Mouse (Mus musculus) heart, embryonic 15.5 days (tissue): ENCODE measurements around the gene Itih5. TPM values are rescaled to one million over a fixed set of nuclear protein-coding genes. Genes with fewer than 3 reads are reported as not detected.

Source experiments
- ATAC-seq: fragments of 200-750 bp; cut with Nextera tagmentation; replicated peaks from 2 replicates; pipeline ENCODE4 v1.8.0; 2017; ENCODE audit warnings: low read depth, moderate TSS enrichment; ENCODE audit not compliant: insufficient number of reproducible peaks, insufficient read depth, low FRiP score
- H3K27ac ChIP-seq: fragments of 300-500 bp; sonication (generic); 2 replicates; pipeline ENCODE4 v1.5.1; 2015; ENCODE audit warnings: mild to moderate bottlenecking, inconsistent platforms
- H3K27me3 ChIP-seq: fragments of 300-500 bp; sonication (generic); 2 replicates; pipeline ENCODE4 v1.6.1; 2015; ENCODE audit warnings: inconsistent platforms
- H3K36me3 ChIP-seq: fragments of 300-500 bp; sonication (generic); 2 replicates; pipeline ENCODE4 v1.6.1; 2015; ENCODE audit warnings: mild to moderate bottlenecking, inconsistent platforms
- H3K4me1 ChIP-seq: fragments of 300-500 bp; sonication (generic); replicated peaks from 2 replicates; pipeline ENCODE4 v1.6.1; 2015; ENCODE audit warnings: inconsistent platforms
- H3K4me2 ChIP-seq: fragments of 300-500 bp; sonication (generic); 2 replicates; pipeline ENCODE4 v1.6.1; 2015; ENCODE audit warnings: inconsistent platforms, mild to moderate bottlenecking, moderate library complexity
- H3K4me3 ChIP-seq: fragments of 300-500 bp; sonication (generic); 2 replicates; pipeline ENCODE4 v1.5.1; 2015; ENCODE audit warnings: mild to moderate bottlenecking, inconsistent platforms
- H3K9ac ChIP-seq: fragments of 300-500 bp; sonication (generic); 2 replicates; pipeline ENCODE4 v1.6.1; 2015; ENCODE audit warnings: mild to moderate bottlenecking, inconsistent platforms
- H3K9me3 ChIP-seq: fragments of 300-500 bp; sonication (generic); replicated peaks from 2 replicates; pipeline ENCODE4 v1.6.1; 2016; ENCODE audit warnings: inconsistent platforms
- WGBS: fragments of 180-500 bp; shearing (Covaris S2); methylation state at CpG from one replicate; pipeline ENCODE4 v1.1.7; 2015; ENCODE audit warnings: mixed read lengths; 5-methylcytosine and 5-hydroxymethylcytosine counted together
- polyA plus RNA-seq: library from polyadenylated mRNA; unstranded; fragments of >200 nt; fragmentation: Nextera tagmentation; extraction: Ambion mirVana; gene quantifications from 2 replicates; pipeline ENCODE4 v1.2.1, GENCODE M21; 2015

Gene Itih5
- polyA plus RNA-seq, 1 experiment from 2014 or later = 9.6 TPM

DNA sequence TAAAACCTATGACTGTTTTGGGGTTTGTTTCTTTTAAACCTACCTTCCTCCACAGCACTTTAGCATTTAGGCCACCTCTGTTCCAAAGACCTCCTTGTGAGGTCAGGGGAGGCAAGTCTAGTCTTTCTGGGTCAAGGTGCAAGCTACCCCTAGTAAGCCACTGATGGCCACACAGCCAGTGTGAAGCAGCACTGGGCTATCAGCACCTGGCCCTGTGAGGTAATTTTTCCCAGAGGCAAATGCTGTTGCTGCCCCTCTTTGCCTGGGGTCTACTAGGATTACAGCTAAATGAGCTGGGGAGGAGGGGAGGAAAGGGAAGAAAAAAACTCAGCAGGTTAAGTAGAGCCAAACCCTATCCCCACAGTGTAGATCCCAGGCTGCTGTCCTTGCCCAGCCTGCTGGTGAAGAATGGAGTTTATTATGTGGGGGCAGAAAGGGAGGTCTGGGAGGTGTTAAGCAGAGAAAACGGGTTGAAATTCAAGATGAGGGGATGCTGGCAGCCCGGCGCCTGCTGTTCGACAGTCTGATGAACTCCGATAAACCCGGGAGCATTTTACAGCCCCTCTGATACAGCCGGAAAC lies 110.6 kb downstream of the Itih5 start:
- H3K9ac ChIP-seq = no peak overlapping the region
- H3K27me3 ChIP-seq = no peaks in the 10 kb centered on the region
- H3K4me2 ChIP-seq = no peak overlapping the region
- no peaks in the 10 kb centered on the region for H3K36me3 ChIP-seq
- H3K4me1 ChIP-seq = no peaks in the 10 kb centered on the region
- H3K27ac ChIP-seq = no peak overlapping the region
- H3K9me3 ChIP-seq = no peaks in the 10 kb centered on the region
- H3K4me3 ChIP-seq = no peak overlapping the region
- WGBS = 47% methylated on average over 7 of the region's 7 CpGs
- ATAC-seq = no peak

DNA sequence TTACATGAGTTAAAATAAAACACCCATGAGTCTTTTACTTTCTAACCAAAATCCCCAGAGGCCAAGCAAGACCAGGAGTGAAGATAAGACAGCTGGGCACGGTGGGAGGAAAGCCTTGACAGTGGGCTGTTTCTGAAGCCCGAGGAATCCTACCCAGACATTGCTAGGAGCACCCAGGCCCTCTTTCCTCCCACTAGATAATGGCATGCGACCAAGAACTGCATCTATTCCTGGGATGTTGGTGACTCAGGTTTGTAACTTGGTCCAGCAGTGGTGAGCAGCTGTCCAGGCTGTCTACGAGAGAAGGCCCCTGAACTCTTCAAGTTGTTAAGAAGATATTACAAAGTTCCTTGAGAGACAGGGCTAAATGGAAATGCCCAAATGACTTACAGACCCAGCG lies 112.5 kb downstream of the Itih5 start:
- no peak overlapping the region for H3K4me3 ChIP-seq
- H3K9ac ChIP-seq = no peak overlapping the region
- H3K36me3 ChIP-seq = no peaks in the 10 kb centered on the region
- no peak overlapping the region for H3K27ac ChIP-seq
- no peak for ATAC-seq
- H3K9me3 ChIP-seq = no peaks in the 10 kb centered on the region
- WGBS = 39% methylated on average over 5 of the region's 5 CpGs
- H3K4me1 ChIP-seq = no peaks in the 10 kb centered on the region
- no peaks in the 10 kb centered on the region for H3K27me3 ChIP-seq
- H3K4me2 ChIP-seq = no peak overlapping the region

DNA sequence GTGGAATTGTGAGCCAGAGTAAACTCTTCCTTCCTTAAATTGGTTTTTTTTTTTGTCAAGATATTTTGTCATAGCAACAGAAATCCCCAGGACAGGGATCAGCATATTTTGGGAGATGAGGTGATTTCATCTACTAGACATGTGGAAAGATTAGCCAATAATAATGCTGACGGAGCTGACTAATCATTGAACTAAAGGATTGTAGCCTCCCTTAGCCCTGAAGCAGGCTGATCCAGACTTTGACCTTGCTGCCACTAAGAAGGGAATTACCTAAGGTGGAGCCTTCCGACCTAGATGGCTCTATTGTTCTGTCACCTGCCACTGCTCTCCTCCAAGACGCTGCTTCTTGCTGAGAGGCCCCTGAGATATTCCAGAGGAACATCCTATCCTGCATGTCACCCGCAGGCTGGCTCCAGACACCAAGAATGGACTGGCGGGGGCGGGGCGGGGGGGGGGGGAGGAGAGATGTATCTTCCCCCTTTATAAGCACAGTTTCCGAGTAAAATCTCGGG lies 119.3 kb downstream of the Itih5 start:
- no peaks in the 10 kb centered on the region; the same call in 1 of the 2 replicates for H3K4me1 ChIP-seq
- no peaks in the 10 kb centered on the region for H3K36me3 ChIP-seq
- H3K27me3 ChIP-seq = no peaks in the 10 kb centered on the region
- H3K4me3 ChIP-seq = no peak overlapping the region
- no peaks in the 10 kb centered on the region for H3K9me3 ChIP-seq
- no peak overlapping the region for H3K27ac ChIP-seq
- H3K4me2 ChIP-seq = no peak overlapping the region
- no peak overlapping the region for H3K9ac ChIP-seq
- no peak for ATAC-seq
- WGBS = 80% methylated on average over 7 of the region's 9 CpGs

DNA sequence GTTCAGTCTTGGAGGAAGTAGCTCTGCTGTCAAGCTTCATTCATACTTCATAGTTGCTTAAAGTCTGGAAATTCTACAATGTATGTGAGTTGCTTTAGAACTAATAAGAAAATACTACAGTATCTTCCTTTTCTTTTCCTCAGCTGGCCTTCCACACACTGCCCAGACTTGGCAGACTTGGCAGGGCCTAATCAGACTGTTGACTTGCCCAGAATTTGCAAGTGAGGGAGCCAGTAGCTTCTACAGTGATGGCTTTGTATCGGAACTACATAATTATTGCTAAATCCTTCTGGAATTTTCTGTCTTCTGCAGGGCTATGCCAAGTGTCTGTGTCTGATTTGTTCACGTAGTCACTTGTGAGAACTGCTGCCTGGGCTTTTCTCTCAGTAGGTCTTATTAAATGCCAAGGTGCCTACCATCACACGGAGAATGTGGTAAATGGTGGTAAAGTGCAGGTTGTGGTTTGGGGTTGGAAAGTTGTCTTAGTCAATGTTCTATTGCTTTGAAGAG lies 120.2 kb downstream of the Itih5 start:
- Histone ChIP-seq H3K27ac (no peak overlapping the region), H3K27me3 (no peaks in the 10 kb centered on the region), H3K4me3 (no peak overlapping the region), H3K9me3 (no peaks in the 10 kb centered on the region), H3K36me3 (no peaks in the 10 kb centered on the region), H3K9ac (no peak overlapping the region), H3K4me2 (no peak overlapping the region), H3K4me1 (no peaks in the 10 kb centered on the region; the same call in 1 of the 2 replicates)
- ATAC-seq = no peak
- whole genome bisulfite sequencing = 77% methylated on average over 3 of the region's 3 CpGs

DNA sequence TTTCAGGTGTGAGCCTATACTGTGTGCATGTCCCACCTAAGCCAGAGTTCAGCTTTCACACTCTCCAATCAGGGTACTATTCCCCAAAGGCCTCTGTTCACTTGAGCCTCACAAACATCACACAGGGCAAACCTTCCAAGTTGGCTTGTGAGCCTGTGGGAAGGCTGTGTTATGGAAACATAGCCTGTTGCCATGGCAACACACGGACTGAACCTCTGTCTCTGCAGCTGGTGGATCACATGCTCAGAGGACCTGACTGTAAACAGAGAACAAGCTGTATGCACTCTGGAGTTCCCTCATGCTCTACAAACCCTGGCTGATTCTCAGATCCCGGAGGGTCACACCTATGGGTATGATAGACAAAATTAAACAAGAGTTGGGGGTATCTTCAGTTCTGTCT lies 122.8 kb downstream of the Itih5 start:
- Histone ChIP-seq H3K9me3 (no peaks in the 10 kb centered on the region), H3K4me2 (no peak overlapping the region), H3K9ac (no peak overlapping the region), H3K27me3 (no peaks in the 10 kb centered on the region), H3K4me3 (no peak overlapping the region), H3K27ac (no peak overlapping the region), H3K36me3 (no peaks in the 10 kb centered on the region), H3K4me1 (no peaks in the 10 kb centered on the region; the same call in 1 of the 2 replicates)
- ATAC-seq = peak; percentile 66; the same call in 1 of the 2 replicates
- WGBS = 32% methylated on average over 2 of the region's 2 CpGs

DNA sequence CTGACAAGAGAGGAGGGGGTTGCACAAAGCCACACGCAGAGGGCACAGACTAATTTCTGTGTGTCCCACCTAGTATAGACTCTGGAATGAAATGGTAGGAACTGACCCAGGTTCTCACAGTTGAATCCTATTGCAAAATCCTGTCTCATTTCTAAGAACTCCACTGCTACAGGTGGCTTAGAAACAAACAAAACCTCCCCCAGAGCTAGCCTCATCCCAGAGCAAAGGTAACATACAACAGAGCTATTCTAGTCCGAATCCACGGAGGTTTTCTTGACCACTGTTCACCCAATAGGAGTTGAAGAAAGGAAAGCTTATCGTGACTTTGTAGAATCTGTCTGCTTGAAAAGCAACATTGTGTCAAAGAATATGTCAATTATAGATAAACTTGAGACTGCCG lies 130.3 kb downstream of the Itih5 start:
- peaks cover 4% of the 10 kb centered on the region; the same call in 1 of the 2 replicates for H3K27me3 ChIP-seq
- ATAC-seq = no peak
- H3K36me3 ChIP-seq = no peaks in the 10 kb centered on the region
- no peak overlapping the region for H3K4me2 ChIP-seq
- peaks cover 3% of the 10 kb centered on the region; the same call in 1 of the 2 replicates for H3K4me1 ChIP-seq
- no peak overlapping the region for H3K27ac ChIP-seq
- no peak overlapping the region for H3K4me3 ChIP-seq
- H3K9me3 ChIP-seq = no peaks in the 10 kb centered on the region
- H3K9ac ChIP-seq = no peak overlapping the region
- 41% methylated on average over 5 of the region's 5 CpGs for WGBS

DNA sequence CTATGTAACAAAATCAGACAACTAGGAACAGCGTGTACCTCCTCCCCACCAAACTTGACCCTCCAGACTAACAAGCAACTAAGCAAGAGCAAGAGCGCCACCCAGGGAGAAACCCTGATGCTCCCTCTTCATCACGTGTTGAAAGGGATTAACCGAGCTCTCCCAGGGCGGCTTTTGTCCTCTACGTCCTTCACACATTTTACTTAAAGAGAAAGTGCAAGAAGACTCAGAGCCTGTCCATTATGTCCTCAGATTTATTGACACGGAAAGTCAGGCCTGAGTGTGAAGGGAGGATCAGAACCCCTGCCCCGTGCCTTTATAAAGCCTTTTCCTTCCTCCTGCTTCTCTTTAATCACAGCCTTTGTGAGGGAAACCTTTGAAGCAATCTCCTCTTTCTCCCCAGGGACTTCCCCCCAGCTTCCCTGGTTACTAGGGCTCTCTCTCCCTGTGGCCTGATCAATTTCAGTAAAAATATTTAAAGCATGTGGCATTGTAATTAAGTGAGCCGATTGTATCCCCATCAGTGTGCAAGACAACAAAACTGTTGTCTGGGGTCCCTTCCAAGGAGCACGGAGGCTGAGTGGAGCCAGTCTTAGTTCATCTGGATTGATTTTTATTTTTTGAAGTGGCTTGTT lies 131.4 kb downstream of the Itih5 start:
- Histone ChIP-seq H3K4me3 (no peak overlapping the region), H3K4me1 (peaks cover 3% of the 10 kb centered on the region; the same call in 1 of the 2 replicates), H3K4me2 (0 out of 2 replicates have a peak overlapping the region, but pooled peaks have one; percentile 6), H3K27me3 (peaks cover 6% of the 10 kb centered on the region; the same call in 1 of the 2 replicates), H3K9ac (no peak overlapping the region), H3K27ac (no peak overlapping the region), H3K9me3 (no peaks in the 10 kb centered on the region), H3K36me3 (no peaks in the 10 kb centered on the region)
- 16% methylated on average over 10 of the region's 10 CpGs for WGBS
- ATAC-seq = no peak

DNA sequence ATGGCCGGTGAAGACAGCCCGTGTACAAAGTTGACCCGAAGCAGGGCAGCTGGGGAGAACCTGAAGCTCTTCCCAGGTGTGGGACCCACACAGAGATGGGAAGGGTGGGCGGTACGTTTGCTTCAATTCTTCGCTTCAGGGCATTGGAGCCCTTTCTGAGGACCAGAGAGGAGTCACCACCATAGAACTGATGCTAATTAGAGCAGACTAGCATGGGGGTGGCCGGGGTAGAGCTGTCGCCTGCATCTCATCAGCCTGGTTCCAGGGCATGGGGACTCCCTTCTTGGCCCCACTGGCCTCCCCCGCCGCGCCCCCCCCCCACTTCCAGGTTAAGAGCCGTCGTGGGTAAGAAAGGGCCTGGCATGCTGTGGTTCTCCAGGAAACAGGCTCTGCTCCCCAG lies 132.6 kb downstream of the Itih5 start:
- peaks cover 3% of the 10 kb centered on the region; the same call in 1 of the 2 replicates for H3K4me1 ChIP-seq
- H3K9ac ChIP-seq = no peak overlapping the region
- H3K36me3 ChIP-seq = no peaks in the 10 kb centered on the region
- no peak overlapping the region for H3K4me2 ChIP-seq
- no peak overlapping the region for H3K27ac ChIP-seq
- peaks cover 9% of the 10 kb centered on the region; the same call in 1 of the 2 replicates for H3K27me3 ChIP-seq
- no peaks in the 10 kb centered on the region for H3K9me3 ChIP-seq
- ATAC-seq = no peak
- 44% methylated on average over 12 of the region's 13 CpGs for WGBS
- H3K4me3 ChIP-seq = no peak overlapping the region

DNA sequence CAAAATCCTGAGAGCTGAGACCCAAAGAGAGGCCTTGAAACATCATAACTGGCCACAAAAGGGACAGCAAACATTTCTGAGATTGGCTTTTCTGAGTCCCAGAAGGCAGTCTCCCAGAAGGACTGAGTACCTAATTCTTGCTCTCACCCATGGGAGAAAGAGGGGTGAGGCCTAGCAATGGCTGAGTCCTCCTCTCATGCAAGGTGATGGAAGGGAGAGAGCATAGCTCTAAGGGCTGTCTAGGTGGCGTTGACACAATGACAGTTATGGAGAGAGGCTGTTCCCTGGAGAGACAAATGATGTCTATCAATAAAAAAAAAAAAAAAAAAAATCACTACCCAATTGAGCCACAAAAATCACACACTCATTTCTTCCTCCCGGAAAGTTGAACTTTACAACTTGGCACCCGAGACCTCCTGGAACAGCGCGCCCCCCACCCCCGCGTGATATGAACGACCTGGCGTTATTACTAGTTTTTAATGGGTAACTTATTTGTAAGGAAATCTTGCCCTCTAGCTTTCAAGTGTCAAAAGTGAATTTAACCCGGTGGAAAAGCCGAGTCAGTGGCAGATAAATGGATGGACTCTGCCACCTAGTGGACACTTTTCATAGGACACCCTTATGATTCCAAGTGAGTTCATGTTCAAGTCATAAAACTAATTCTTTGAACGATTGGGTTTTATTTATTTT lies 134.9 kb downstream of the Itih5 start:
- no peaks in the 10 kb centered on the region for H3K36me3 ChIP-seq
- H3K4me3 ChIP-seq = no peak overlapping the region
- H3K9ac ChIP-seq = no peak overlapping the region
- H3K27me3 ChIP-seq = peaks cover 9% of the 10 kb centered on the region; the same call in 1 of the 2 replicates
- WGBS = 10% methylated on average over 12 of the region's 12 CpGs
- no peak overlapping the region for H3K4me2 ChIP-seq
- no peaks in the 10 kb centered on the region for H3K9me3 ChIP-seq
- no peak for ATAC-seq
- H3K4me1 ChIP-seq = peaks cover 3% of the 10 kb centered on the region; the same call in 1 of the 2 replicates
- H3K27ac ChIP-seq = no peak overlapping the region

DNA sequence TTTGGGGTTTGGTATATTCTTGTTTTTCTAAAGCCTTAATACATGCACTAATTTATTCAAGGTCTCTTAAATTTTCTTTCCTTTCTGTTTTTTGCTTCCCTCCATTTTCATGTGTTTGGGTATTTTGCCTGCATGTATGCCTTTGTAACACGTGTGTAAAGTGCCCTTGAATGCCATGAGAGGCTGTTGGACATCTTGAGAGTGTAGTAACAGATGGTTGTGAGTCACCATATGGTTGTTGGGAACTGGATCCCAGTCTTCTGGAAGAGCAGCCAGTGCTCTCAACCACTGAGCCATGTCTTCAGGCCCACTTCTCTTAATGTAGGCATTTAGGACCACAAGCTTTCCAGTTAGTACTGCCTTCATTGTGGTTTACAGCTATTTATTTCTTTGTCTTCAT lies 135.5 kb downstream of the Itih5 start:
- Histone ChIP-seq H3K4me3 (no peak overlapping the region), H3K4me1 (peaks cover 3% of the 10 kb centered on the region; the same call in 1 of the 2 replicates), H3K4me2 (no peak overlapping the region), H3K27ac (no peak overlapping the region), H3K27me3 (0 out of 2 replicates have a peak, but pooled peaks cover 5% of the 10 kb centered on the region), H3K9me3 (no peaks in the 10 kb centered on the region), H3K9ac (no peak overlapping the region), H3K36me3 (no peaks in the 10 kb centered on the region)
- no peak for ATAC-seq
- 0% methylated on average over 1 of the region's 1 CpGs for WGBS

DNA sequence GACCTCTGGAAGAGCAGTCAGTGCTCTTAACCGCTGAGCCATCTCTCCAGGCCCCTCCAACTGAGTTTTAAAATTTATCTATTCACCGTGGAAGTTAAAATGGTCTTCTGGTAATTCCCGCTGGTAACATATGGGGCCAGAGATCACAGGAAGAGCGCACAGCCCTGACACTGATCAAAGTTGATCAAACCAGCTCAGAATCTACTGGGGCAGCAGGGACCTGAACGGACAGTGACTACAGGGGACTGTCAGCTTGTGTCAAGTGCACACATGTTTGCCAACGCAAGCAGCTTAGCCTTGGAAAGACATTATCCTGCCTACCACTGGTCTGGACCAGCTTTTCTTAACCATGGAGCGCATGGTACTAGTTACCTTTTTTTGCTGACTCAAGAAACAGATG lies 136.7 kb downstream of the Itih5 start:
- no peaks in the 10 kb centered on the region for H3K36me3 ChIP-seq
- H3K4me2 ChIP-seq = no peak overlapping the region
- no peak for ATAC-seq
- WGBS = 77% methylated on average over 7 of the region's 7 CpGs
- H3K9me3 ChIP-seq = no peaks in the 10 kb centered on the region
- H3K27me3 ChIP-seq = peaks cover 5% of the 10 kb centered on the region; the same call in 1 of the 2 replicates
- no peaks in the 10 kb centered on the region for H3K4me1 ChIP-seq
- no peak overlapping the region for H3K9ac ChIP-seq
- H3K4me3 ChIP-seq = no peak overlapping the region
- no peak overlapping the region for H3K27ac ChIP-seq
